ENCODE assay signal across 9 mouse cellular contexts in the genomic region with DNA sequence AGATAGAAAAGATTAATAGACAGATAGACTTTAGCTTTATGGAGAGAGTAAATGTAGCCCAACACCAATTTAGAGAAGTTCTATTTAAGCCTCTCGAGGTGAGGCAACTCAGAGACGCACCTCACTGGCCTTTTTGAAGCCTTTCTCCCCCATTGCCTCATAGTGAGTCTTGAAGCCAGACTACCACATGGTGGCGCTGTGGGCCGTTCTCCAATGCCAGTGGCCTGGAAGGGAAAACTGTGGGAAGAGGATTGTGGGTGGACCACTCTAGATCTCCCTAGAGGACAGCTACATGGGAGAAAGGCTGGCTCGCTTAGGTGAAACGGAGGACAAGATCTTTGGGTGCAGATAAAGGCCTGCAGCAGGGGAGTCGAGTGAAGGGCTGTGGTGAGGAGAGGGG.
DNase-seq lines count a peak whose midpoint lies in the region; ATAC-seq lines count a peak whose summit lies in the region.
"Had no signal": no experiment of that assay in that cellular context is flagged by ENCODE, and none has a peak within 500 bp of the region (broad histone marks: within the 10 kb centered on the region; RNA-seq: fewer than 3 reads in every experiment).

No protein-coding gene starts in this region.

- no peak overlapping the region for H3K4me3 ChIP-seq in kidney, embryonic 15.5 days (replicated peaks)
- H3K4me3 ChIP-seq in limb, embryonic 10.5 days, result no peak overlapping the region
- H3K4me3 ChIP-seq: erythroblast, embryonic 14.5 days had no signal

- H3K4me2 ChIP-seq in kidney, embryonic 15.5 days, result no peak overlapping the region

- H3K36me3 ChIP-seq in kidney, embryonic 15.5 days, result no peaks in the 10 kb centered on the region
- no peaks in the 10 kb centered on the region for H3K36me3 ChIP-seq in limb, embryonic 10.5 days

- WGBS in kidney, embryonic 15.5 days, result 32% methylated on average over 7 of the region's 7 CpGs
- 36% methylated on average over 7 of the region's 7 CpGs for WGBS in limb, embryonic 10.5 days

- DNase-seq in kidney, adult 18-20 months, result peak; percentile 51
- peak; percentile 53 for DNase-seq in WW6 (ENCODE audit: low read depth, low spot score)
- DNase-seq in cerebellum, postnatal 4 days (ENCODE audit: low spot score in 2 of 2), result peak; percentile 75 to 92
- DNase-seq in gastrocnemius, postnatal 36 days, result peak; percentile 44 to 48
- peak; percentile 91 for DNase-seq in limb, embryonic 10.5 days (ENCODE audit: low spot score)
- peak; percentile 78 for DNase-seq in ovary, postnatal 14 days (ENCODE audit: low spot score)
- peak; percentile 80 for DNase-seq in urinary bladder, postnatal 14 days (ENCODE audit: low spot score)

- H3K27ac ChIP-seq in kidney, embryonic 15.5 days, result no peak overlapping the region
- H3K27ac ChIP-seq in limb, embryonic 10.5 days, result peak overlapping the region; percentile 37; the same call in 1 of the 2 replicates

- H3K9me3 ChIP-seq in kidney, embryonic 15.5 days (replicated peaks), result no peaks in the 10 kb centered on the region
- H3K9me3 ChIP-seq in limb, embryonic 10.5 days (replicated peaks), result no peaks in the 10 kb centered on the region

- H3K9ac ChIP-seq in kidney, embryonic 15.5 days, result no peak overlapping the region

- H3K27me3 ChIP-seq in kidney, embryonic 15.5 days, result no peaks in the 10 kb centered on the region
- no peaks in the 10 kb centered on the region for H3K27me3 ChIP-seq in limb, embryonic 10.5 days (ENCODE audit: low read depth, poor library complexity, severe bottlenecking)

- ATAC-seq in kidney, embryonic 15.5 days (replicated peaks; ENCODE audit: low FRiP score), result no peak

- intact Hi-C loops in gastrocnemius, postnatal 36 days (cut with DNase I), result loop anchor here (2.0 kb wide), 1 partner anchor 121 kb away; no protein-coding TSS in a partner anchor

- peaks cover 21% of the 10 kb centered on the region for H3K4me1 ChIP-seq in kidney, embryonic 15.5 days
- H3K4me1 ChIP-seq in limb, embryonic 10.5 days, result peaks cover 77% of the 10 kb centered on the region
